Mouse (Mus musculus) kidney, postnatal 0 days (tissue): Measurements from ENCODE around the gene Olfr347. TPM values are rescaled to one million over a fixed set of nuclear protein-coding genes. Genes with fewer than 3 reads are reported as not detected.

Experiments
- ATAC-seq: fragments of 200-750 bp; cut with Nextera tagmentation; replicated peaks from 2 replicates; pipeline ENCODE4 v1.8.0; 2017; ENCODE audit warnings: low read depth, moderate number of reproducible peaks, moderate TSS enrichment, moderate library complexity; ENCODE audit not compliant: low FRiP score
- DNase-seq: peaks from one replicate; pipeline ENCODE4 v3.0.0-alpha.2; 2016; ENCODE audit warnings: low spot score
- H3K27ac ChIP-seq: fragments of 300-500 bp; sonication (generic); 2 replicates; pipeline ENCODE4 v1.5.1; 2014; ENCODE audit warnings: mild to moderate bottlenecking
- H3K27me3 ChIP-seq: fragments of 300-500 bp; sonication (generic); 2 replicates; pipeline ENCODE4 v1.6.1; 2014; ENCODE audit warnings: low read length, mixed read lengths; ENCODE audit not compliant: insufficient read depth
- H3K36me3 ChIP-seq: fragments of 300-500 bp; sonication (generic); 2 replicates; pipeline ENCODE4 v1.6.1; 2014; ENCODE audit warnings: low read length, mixed read lengths; ENCODE audit not compliant: insufficient read depth
- H3K4me1 ChIP-seq: fragments of 300-500 bp; sonication (generic); replicated peaks from 2 replicates; pipeline ENCODE4 v1.6.1; 2014; ENCODE audit warnings: antibody characterized with exemption, low read length, mixed read lengths; ENCODE audit not compliant: insufficient read depth
- H3K4me2 ChIP-seq: fragments of 300-500 bp; sonication (generic); 2 replicates; pipeline ENCODE4 v1.6.1; 2014; ENCODE audit warnings: mild to moderate bottlenecking, low read length, moderate library complexity, mixed read lengths
- H3K4me3 ChIP-seq: fragments of 300-500 bp; sonication (generic); replicated peaks from 2 replicates; pipeline ENCODE4 v1.5.1; 2014; ENCODE audit warnings: low read depth, low read length
- H3K9ac ChIP-seq: fragments of 300-500 bp; sonication (generic); 2 replicates; pipeline ENCODE4 v1.6.1; 2014; ENCODE audit warnings: low read depth, low read length
- H3K9me3 ChIP-seq: fragments of 300-500 bp; sonication (generic); replicated peaks from 2 replicates; pipeline ENCODE4 v1.6.1; 2016; ENCODE audit warnings: low read length, inconsistent platforms, mixed read lengths
- CTCF ChIP-seq: IDR thresholded peaks from 2 replicates; pipeline ENCODE4 v1.5.1; 2016; ENCODE audit warnings: antibody characterized with exemption, low read depth, mild to moderate bottlenecking, moderate library complexity
- WGBS: fragments of 180-500 bp; shearing (Covaris S2); extraction: QIAGEN DNeasy Blood & Tissue Kit; methylation state at CpG from one replicate; pipeline ENCODE4 v1.1.7; 2014; 5-methylcytosine and 5-hydroxymethylcytosine counted together
- polyA plus RNA-seq: library from polyadenylated mRNA; unstranded; fragments of >200 nt; fragmentation: Nextera tagmentation; extraction: Ambion mirVana; gene quantifications from 2 replicates; pipeline ENCODE4 v1.2.1, GENCODE M21; 2015

The Olfr347 gene
- not detected in 2 replicates for polyA plus RNA-seq

DNA sequence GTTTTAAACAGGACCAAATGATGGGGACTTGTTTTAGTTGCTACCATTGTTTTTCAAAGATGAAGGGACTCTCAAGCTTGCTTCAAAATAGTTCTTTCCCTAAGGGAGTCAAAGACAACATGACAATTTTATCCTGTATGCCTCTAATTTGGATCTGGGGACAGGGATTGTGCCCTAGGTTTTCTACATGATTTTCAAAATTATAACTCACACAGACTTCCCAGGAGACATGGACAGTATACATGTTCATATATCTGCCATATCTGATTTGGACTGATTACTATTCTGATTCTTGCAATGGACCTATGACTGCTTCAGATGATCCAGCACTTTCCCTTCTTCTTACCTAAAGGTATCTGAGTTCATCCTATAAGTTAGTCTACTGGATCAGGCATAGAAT lies at the start of gene Olfr347:
Gene Olfr347, plus strand, starts transcription at position 301 of the 400 bp plus-strand sequence.
- H3K4me1 ChIP-seq = no peaks in the 10 kb centered on the region
- H3K27ac ChIP-seq = no peak within 1 kb of the TSS
- no peak within 1 kb of the TSS for H3K4me3 ChIP-seq
- TF ChIP-seq CTCF = no peak
- no peaks in the 10 kb centered on the region for H3K36me3 ChIP-seq
- ATAC-seq = no peak
- no peaks in the 10 kb centered on the region for H3K27me3 ChIP-seq
- no peak for DNase-seq
- no peak within 1 kb of the TSS for H3K9ac ChIP-seq
- no peaks in the 10 kb centered on the region for H3K9me3 ChIP-seq
- no peak within 1 kb of the TSS for H3K4me2 ChIP-seq

DNA sequence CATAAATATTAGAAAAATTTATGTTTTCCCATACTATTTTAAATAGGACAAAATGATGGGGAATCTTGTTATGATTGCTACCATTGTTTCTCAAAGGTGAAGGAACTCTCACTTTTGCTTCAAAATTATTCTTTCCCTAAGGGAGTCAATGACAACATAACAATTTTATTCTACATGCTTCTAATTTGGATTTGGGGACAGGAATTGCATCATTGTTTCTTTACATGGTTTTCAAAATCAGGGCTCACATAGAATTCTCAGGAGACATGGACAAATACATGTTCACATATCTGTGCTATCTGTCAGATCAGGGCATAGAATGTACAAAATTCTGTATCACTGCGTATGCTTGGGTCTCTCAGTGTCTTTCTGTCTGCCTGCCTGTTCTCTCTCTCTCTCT lies 46.2 kb upstream of the Olfr347 start, which contains the start of gene Olfr346:
Gene Olfr346, plus strand, starts transcription at position 301 of the 400 bp plus-strand sequence.
- H3K4me3 ChIP-seq = no peak within 1 kb of the TSS
- ATAC-seq (no peak), DNase-seq (no peak)
- H3K4me2 ChIP-seq = no peak within 1 kb of the TSS
- H3K27ac ChIP-seq = no peak within 1 kb of the TSS
- WGBS = 95% methylated on average over 1 of the region's 1 CpGs
- TF ChIP-seq CTCF = no peak
- H3K4me1 ChIP-seq = no peaks in the 10 kb centered on the region
- no peaks in the 10 kb centered on the region for H3K27me3 ChIP-seq
- H3K36me3 ChIP-seq = no peaks in the 10 kb centered on the region
- no peak within 1 kb of the TSS for H3K9ac ChIP-seq
- H3K9me3 ChIP-seq = no peaks in the 10 kb centered on the region

DNA sequence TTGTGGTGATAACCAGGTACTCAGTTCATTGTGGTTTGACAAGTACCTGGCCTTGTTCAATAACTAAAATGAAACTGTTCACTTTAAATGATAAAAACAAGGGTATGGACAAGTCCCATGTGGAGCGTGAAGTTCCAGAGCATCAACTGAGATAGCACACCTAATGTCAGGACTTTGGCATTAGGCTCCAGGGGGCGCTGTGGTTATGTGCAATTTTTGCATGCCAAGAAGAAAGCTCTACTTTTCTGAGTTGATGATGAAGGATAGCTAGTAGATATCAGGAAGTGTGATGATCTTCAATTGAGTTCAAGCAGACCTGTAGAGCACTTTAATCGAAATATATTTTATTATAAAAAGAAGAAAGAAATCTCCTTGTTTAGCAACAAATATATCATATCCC lies 4.5 kb downstream of the Olfr347 start:
- H3K4me2 ChIP-seq = no peak overlapping the region

DNA sequence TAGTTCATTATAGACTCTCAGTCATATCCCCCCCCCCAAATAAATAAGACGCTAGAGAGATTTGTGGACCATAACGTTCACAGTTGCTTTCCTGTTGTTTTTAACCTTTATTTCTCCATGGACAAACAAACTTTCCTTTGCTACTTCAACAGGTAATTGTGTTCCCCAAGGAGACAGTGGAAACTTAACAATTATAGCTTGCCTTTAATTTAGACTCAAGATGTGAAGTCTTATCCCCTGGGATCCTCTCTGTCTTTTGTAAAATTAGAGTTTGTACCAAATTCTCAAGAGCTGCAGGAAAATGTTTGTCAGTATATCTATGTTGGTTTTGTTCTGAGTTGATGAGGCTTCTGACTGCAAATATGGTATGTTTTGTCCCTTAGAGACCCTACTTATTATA lies 52.3 kb downstream of the Olfr347 start, which contains the start of gene Olfr348:
Gene Olfr348, plus strand, starts transcription at position 301 of the 400 bp plus-strand sequence.
- Histone ChIP-seq H3K36me3 (no peaks in the 10 kb centered on the region), H3K9ac (no peak within 1 kb of the TSS), H3K27ac (no peak within 1 kb of the TSS), H3K9me3 (no peaks in the 10 kb centered on the region), H3K4me2 (no peak within 1 kb of the TSS), H3K4me3 (no peak within 1 kb of the TSS), H3K27me3 (no peaks in the 10 kb centered on the region), H3K4me1 (no peaks in the 10 kb centered on the region)
- WGBS = 47% methylated on average over 2 of the region's 2 CpGs
- TF ChIP-seq CTCF = no peak
- no peak for ATAC-seq
- no peak for DNase-seq

More for the DNA sequence above, 4.5 kb downstream of the Olfr347 start:
- WGBS = 59% methylated on average over 3 of the region's 3 CpGs
- DNase-seq = no peak
- Histone ChIP-seq H3K4me3 (no peak overlapping the region), H3K9ac (no peak overlapping the region), H3K36me3 (no peaks in the 10 kb centered on the region), H3K4me1 (no peaks in the 10 kb centered on the region), H3K27ac (no peak overlapping the region), H3K27me3 (no peaks in the 10 kb centered on the region), H3K9me3 (no peaks in the 10 kb centered on the region)
- ATAC-seq = no peak
- no peak for TF ChIP-seq CTCF

Other genes with a start within 250 kb of the Olfr347 start
- gene Olfr341, start 249.4 kb upstream of the Olfr347 start, polyA plus RNA-seq = not detected in 2 replicates
- not detected in 2 replicates for gene Olfr342, start 206.9 kb upstream of the Olfr347 start, polyA plus RNA-seq
- gene Olfr344, start 165.2 kb upstream of the Olfr347 start, polyA plus RNA-seq = not detected in 2 replicates
- not detected in 2 replicates for gene Olfr345, start 91.9 kb upstream of the Olfr347 start, polyA plus RNA-seq
- not detected in 2 replicates for gene Olfr346, start 46.1 kb upstream of the Olfr347 start, polyA plus RNA-seq
- not detected in 2 replicates for gene Olfr348, start 52.4 kb downstream of the Olfr347 start, polyA plus RNA-seq
- not detected in 2 replicates for gene Olfr50, start 58.6 kb downstream of the Olfr347 start, polyA plus RNA-seq
- not detected in 2 replicates for gene Olfr3, start 85.1 kb downstream of the Olfr347 start, polyA plus RNA-seq
- gene Olfr350, start 114.4 kb downstream of the Olfr347 start, polyA plus RNA-seq = not detected in 2 replicates
- not detected in 2 replicates for gene Olfr351, start 130.8 kb downstream of the Olfr347 start, polyA plus RNA-seq
- gene Olfr352, start 136.6 kb downstream of the Olfr347 start, polyA plus RNA-seq = not detected in 2 replicates
- gene Olfr353, start 161.0 kb downstream of the Olfr347 start, polyA plus RNA-seq = not detected in 2 replicates
- gene Olfr354, start 173.8 kb downstream of the Olfr347 start, polyA plus RNA-seq = not detected in 2 replicates
- not detected in 2 replicates for gene Olfr355, start 197.0 kb downstream of the Olfr347 start, polyA plus RNA-seq
- not detected in 2 replicates for gene Olfr356, start 205.2 kb downstream of the Olfr347 start, polyA plus RNA-seq